In genomic region chr11:101279193-101279569, GRCm38 (mm10) we compare ENCODE assay signal across 7 mouse cellular contexts. TPM values are rescaled to one million over a fixed set of nuclear protein-coding genes. Genes with fewer than 3 reads are reported as not detected.
A peak's percentile ranks its signal among the peaks of the same experiment; 100 is the strongest.
DNase-seq lines count a peak whose midpoint lies in the region; ATAC-seq and TF ChIP-seq lines count a peak whose summit lies in the region.

No protein-coding gene starts in this region.

- ATAC-seq in neural tube, embryonic 11.5 days (ENCODE audit: insufficient read depth, low FRiP score, low TSS enrichment), result peak; percentile 27; the same call in 1 of the 2 replicates
- 0 out of 2 replicates have a peak, but pooled peaks have one; percentile 6 for ATAC-seq in forebrain, embryonic 11.5 days (replicated peaks; ENCODE audit: low FRiP score)
- no peak for ATAC-seq in stomach, postnatal 0 days (ENCODE audit: low FRiP score, low TSS enrichment)

- no peak for TF ChIP-seq EP300 in stomach, postnatal 0 days (optimal IDR thresholded peaks at IDR 0.05)

- H3K27ac ChIP-seq in neural tube, embryonic 11.5 days (ENCODE audit: low read depth, low read length), result no peak overlapping the region
- no peak overlapping the region for H3K27ac ChIP-seq in forebrain, embryonic 11.5 days (ENCODE audit: low read depth, low read length)
- no peak overlapping the region for H3K27ac ChIP-seq in stomach, postnatal 0 days (replicated peaks)

- peak overlapping the region; percentile 92 for H3K4me2 ChIP-seq in neural tube, embryonic 11.5 days (ENCODE audit: low read depth)
- peak overlapping the region; percentile 90; the same call in 1 of the 2 replicates for H3K4me2 ChIP-seq in forebrain, embryonic 11.5 days (ENCODE audit: low read depth, low read length, severe bottlenecking)
- peak overlapping the region; percentile 75 for H3K4me2 ChIP-seq in stomach, postnatal 0 days (replicated peaks; ENCODE audit: low read depth)

- 64% methylated on average over 14 of the region's 14 CpGs for WGBS in neural tube, embryonic 11.5 days
- WGBS in forebrain, embryonic 11.5 days, result 61% methylated on average over 14 of the region's 14 CpGs
- 65% methylated on average over 14 of the region's 14 CpGs for WGBS in stomach, postnatal 0 days

- peaks cover 12% of the 10 kb centered on the region for H3K4me1 ChIP-seq in neural tube, embryonic 11.5 days (ENCODE audit: control insufficient read depth, insufficient read depth, low read length)
- peaks cover 11% of the 10 kb centered on the region for H3K4me1 ChIP-seq in forebrain, embryonic 11.5 days (replicated peaks; ENCODE audit: control insufficient read depth, insufficient read depth, low read length)
- peaks cover 12% of the 10 kb centered on the region; the same call in 1 of the 2 replicates for H3K4me1 ChIP-seq in stomach, postnatal 0 days (replicated peaks; ENCODE audit: control insufficient read depth, insufficient read depth)

- no peaks in the 10 kb centered on the region for H3K36me3 ChIP-seq in neural tube, embryonic 11.5 days (ENCODE audit: control insufficient read depth, insufficient read depth, low read length)
- no peaks in the 10 kb centered on the region; the same call in 1 of the 2 replicates for H3K36me3 ChIP-seq in forebrain, embryonic 11.5 days (ENCODE audit: control insufficient read depth, insufficient read depth, low read length)
- H3K36me3 ChIP-seq in stomach, postnatal 0 days (ENCODE audit: control insufficient read depth, insufficient read depth, low read length), result no peaks in the 10 kb centered on the region

- peak overlapping the region; percentile 77 for H3K4me3 ChIP-seq in neural tube, embryonic 11.5 days (ENCODE audit: low read depth, low read length)
- peak overlapping the region; percentile 86 for H3K4me3 ChIP-seq in forebrain, embryonic 11.5 days (ENCODE audit: low read depth, low read length)
- H3K4me3 ChIP-seq in stomach, postnatal 0 days (ENCODE audit: low read depth, low read length), result peak overlapping the region; percentile 78

- no peak overlapping the region for H3K9ac ChIP-seq in neural tube, embryonic 11.5 days (ENCODE audit: low read length)
- H3K9ac ChIP-seq in forebrain, embryonic 11.5 days (ENCODE audit: low read length), result peak overlapping the region; percentile 5; the same call in 1 of the 2 replicates
- H3K9ac ChIP-seq in stomach, postnatal 0 days (ENCODE audit: low read length), result 0 out of 2 replicates have a peak overlapping the region, but pooled peaks have one; percentile 18

- no peak for TF ChIP-seq CTCF in stomach, postnatal 0 days (IDR thresholded peaks at IDR 0.05; ENCODE audit: low read depth)

- no peaks in the 10 kb centered on the region for H3K9me3 ChIP-seq in neural tube, embryonic 11.5 days (ENCODE audit: control insufficient read depth, low read length)
- no peaks in the 10 kb centered on the region for H3K9me3 ChIP-seq in forebrain, embryonic 11.5 days (ENCODE audit: control insufficient read depth, low read length)
- no peaks in the 10 kb centered on the region for H3K9me3 ChIP-seq in stomach, postnatal 0 days (ENCODE audit: control insufficient read depth, low read length)

- H3K27me3 ChIP-seq in neural tube, embryonic 11.5 days (ENCODE audit: control insufficient read depth, insufficient read depth, low read length), result no peaks in the 10 kb centered on the region
- peaks cover 5% of the 10 kb centered on the region; the same call in 1 of the 2 replicates for H3K27me3 ChIP-seq in forebrain, embryonic 11.5 days (ENCODE audit: control insufficient read depth, insufficient read depth, low read length)
- H3K27me3 ChIP-seq in stomach, postnatal 0 days (ENCODE audit: control insufficient read depth, insufficient read depth, low read length), result no peaks in the 10 kb centered on the region

- DNase-seq in neural tube, embryonic 11.5 days (ENCODE audit: low spot score), result no peak
- no peak for DNase-seq in neural tube, embryonic 10.5 days (ENCODE audit: extremely low spot score, low spot score)
- no peak for DNase-seq in forebrain, embryonic 11.5 days (ENCODE audit: low spot score)
- DNase-seq in liver, result peak; percentile 30
- DNase-seq in stomach, postnatal 0 days (ENCODE audit: low spot score), result no peak
- no peak for DNase-seq in right cerebral cortex, postnatal 25 days
- DNase-seq in frontal cortex, postnatal 36 days (ENCODE audit: low spot score in 2 of 2), result no peak

RNA-seq across cellular contexts. Expression of gene Coa3, which starts 0.3 kb away (rescaled TPM):
- 190 and 196 TPM in 2 replicates for polyA plus RNA-seq in neural tube, embryonic 11.5 days (2014; fragmentation: Nextera tagmentation; extraction: Ambion mirVana)
- 179 and 181 TPM in 2 replicates for polyA plus RNA-seq in forebrain, embryonic 11.5 days (2014; fragmentation: Nextera tagmentation; extraction: Ambion mirVana)
- polyA plus RNA-seq in stomach, postnatal 0 days (2015; fragmentation: Nextera tagmentation; extraction: Ambion mirVana), result 175 and 180 TPM in 2 replicates

RNA-seq across cellular contexts. Expression of gene Cntd1, which starts 0.4 kb away (rescaled TPM):
- 1.6 and 2.5 TPM in 2 replicates for polyA plus RNA-seq in neural tube, embryonic 11.5 days (2014; fragmentation: Nextera tagmentation; extraction: Ambion mirVana)
- 1.3 and 2.0 TPM in 2 replicates for polyA plus RNA-seq in forebrain, embryonic 11.5 days (2014; fragmentation: Nextera tagmentation; extraction: Ambion mirVana)
- polyA plus RNA-seq in stomach, postnatal 0 days (2015; fragmentation: Nextera tagmentation; extraction: Ambion mirVana), result 0.30 and 0.33 TPM in 2 replicates

RNA-seq across cellular contexts. Expression of gene Wnk4, which starts 18.8 kb away (rescaled TPM):
- polyA plus RNA-seq in neural tube, embryonic 11.5 days (2014; fragmentation: Nextera tagmentation; extraction: Ambion mirVana), result 6.4 and 7.6 TPM in 2 replicates
- polyA plus RNA-seq in forebrain, embryonic 11.5 days (2014; fragmentation: Nextera tagmentation; extraction: Ambion mirVana), result 5.3 and 7.6 TPM in 2 replicates
- 15.9 and 18.4 TPM in 2 replicates for polyA plus RNA-seq in stomach, postnatal 0 days (2015; fragmentation: Nextera tagmentation; extraction: Ambion mirVana)

RNA-seq across cellular contexts. Expression of gene Becn1, which starts 22.9 kb away (rescaled TPM):
- 174 and 177 TPM in 2 replicates for polyA plus RNA-seq in neural tube, embryonic 11.5 days (2014; fragmentation: Nextera tagmentation; extraction: Ambion mirVana)
- polyA plus RNA-seq in forebrain, embryonic 11.5 days (2014; fragmentation: Nextera tagmentation; extraction: Ambion mirVana), result 159 and 165 TPM in 2 replicates
- polyA plus RNA-seq in stomach, postnatal 0 days (2015; fragmentation: Nextera tagmentation; extraction: Ambion mirVana), result 102 and 110 TPM in 2 replicates

RNA-seq across cellular contexts. Expression of gene Vps25, which starts 25.7 kb away (rescaled TPM):
- polyA plus RNA-seq in neural tube, embryonic 11.5 days (2014; fragmentation: Nextera tagmentation; extraction: Ambion mirVana), result 124 and 126 TPM in 2 replicates
- polyA plus RNA-seq in forebrain, embryonic 11.5 days (2014; fragmentation: Nextera tagmentation; extraction: Ambion mirVana), result 119 TPM in 2 replicates
- polyA plus RNA-seq in stomach, postnatal 0 days (2015; fragmentation: Nextera tagmentation; extraction: Ambion mirVana), result 141 and 157 TPM in 2 replicates
